Mouse (Mus musculus): ENCODE data around the gene Krtap9-3. TPM values are rescaled to one million over a fixed set of nuclear protein-coding genes. Genes with fewer than 3 reads are reported as not detected.
"Not testable (repeated sequence)": the region's sequence is repeated elsewhere in the genome, so short reads cannot be mapped to it uniquely, and the experiment has no call there.

Gene Krtap9-3
- not detected for total RNA-seq (2021)
- long read RNA-seq, experiment 1 = 0 reads
- long read RNA-seq, experiment 2 = 0 reads

GRCm38 (mm10) chr11:99597742-99598141 is at the start of gene Krtap9-3:
TSS of gene Krtap9-3 (minus strand) at chr11:99598105.
- intact Hi-C loops (cut with DNase I) = not testable (repeated sequence)

GRCm38 (mm10) chr11:99646444-99646843 is 48.5 kb upstream of the Krtap9-3 start:
- no peak for DNase-seq
- intact Hi-C loops (cut with DNase I) = no loop called here

More at GRCm38 (mm10) chr11:99597742-99598141, at the start of gene Krtap9-3:
- not testable (repeated sequence) for DNase-seq

GRCm38 (mm10) chr11:99644351-99644750 is 46.4 kb upstream of the Krtap9-3 start:
- intact Hi-C loops (cut with DNase I) = no loop called here
- DNase-seq = no peak

- intact Hi-C loops (cut with DNase I); DNase-seq: not testable (repeated sequence)
These were observed 45.8 kb upstream of the Krtap9-3 start, which contains the start of gene Krtap4-7 for GRCm38 (mm10) chr11:99643635-99644139. TSS of gene Krtap4-7 (minus strand) at chr11:99644089.

- DNase-seq = no peak
- intact Hi-C loops (cut with DNase I) = no loop called here
These were observed 43.0 kb upstream of the Krtap9-3 start for GRCm38 (mm10) chr11:99640926-99641325.

- intact Hi-C loops (cut with DNase I) = no loop called here
- no peak for DNase-seq
These were observed 39.2 kb upstream of the Krtap9-3 start for GRCm38 (mm10) chr11:99637086-99637485.

- no peak for DNase-seq
- intact Hi-C loops (cut with DNase I) = no loop called here
These were observed 36.8 kb upstream of the Krtap9-3 start, which contains the start of gene Krtap4-2 for GRCm38 (mm10) chr11:99634653-99635134. TSS of gene Krtap4-2 (minus strand) at chr11:99635084.

- intact Hi-C loops (cut with DNase I) = no loop called here
- no peak for DNase-seq
These were observed 35.4 kb upstream of the Krtap9-3 start for GRCm38 (mm10) chr11:99633293-99633692.

- no peak for DNase-seq
- intact Hi-C loops (cut with DNase I) = no loop called here
These were observed 33.0 kb upstream of the Krtap9-3 start for GRCm38 (mm10) chr11:99630890-99631289.

GRCm38 (mm10) chr11:99628138-99628537 is 30.2 kb upstream of the Krtap9-3 start, which contains the start of gene Krtap4-1:
TSS of gene Krtap4-1 (minus strand) at chr11:99628238.
- intact Hi-C loops (cut with DNase I) = no loop called here
- no peak for DNase-seq

- intact Hi-C loops (cut with DNase I) = no loop called here
- DNase-seq = no peak
These were observed 22.4 kb upstream of the Krtap9-3 start, which contains the start of gene Gm11562 for GRCm38 (mm10) chr11:99620335-99620734. TSS of gene Gm11562 (minus strand) at chr11:99620435.

GRCm38 (mm10) chr11:99614796-99615363 is 17.0 kb upstream of the Krtap9-3 start, which contains the start of gene Krtap2-4:
TSS of gene Krtap2-4 (minus strand) at chr11:99614846.
- intact Hi-C loops (cut with DNase I) = no loop called here
- DNase-seq = no peak

GRCm38 (mm10) chr11:99610089-99610488 is 12.2 kb upstream of the Krtap9-3 start, which contains the start of gene Gm11937:
TSS of gene Gm11937 (minus strand) at chr11:99610189.
- DNase-seq; intact Hi-C loops (cut with DNase I): not testable (repeated sequence)

- no peak for DNase-seq
- intact Hi-C loops (cut with DNase I) = no loop called here
These were observed 11.2 kb upstream of the Krtap9-3 start for GRCm38 (mm10) chr11:99609126-99609525.

- intact Hi-C loops (cut with DNase I); DNase-seq: not testable (repeated sequence)
These were observed 5.3 kb upstream of the Krtap9-3 start, which contains the start of gene Gm11938 for GRCm38 (mm10) chr11:99603208-99603607. TSS of gene Gm11938 (minus strand) at chr11:99603308.

- intact Hi-C loops (cut with DNase I) = no loop called here
- no peak for DNase-seq
These were observed 6.9 kb downstream of the Krtap9-3 start, which contains the start of gene Krtap1-3 for GRCm38 (mm10) chr11:99590981-99591380. TSS of gene Krtap1-3 (minus strand) at chr11:99591339.

- no peak for DNase-seq
- intact Hi-C loops (cut with DNase I) = no loop called here
These were observed 12.8 kb downstream of the Krtap9-3 start for GRCm38 (mm10) chr11:99585096-99585495.

GRCm38 (mm10) chr11:99583245-99583704 is 14.6 kb downstream of the Krtap9-3 start, which contains the start of gene Krtap1-4:
TSS of gene Krtap1-4 (minus strand) at chr11:99583654.
- DNase-seq = no peak
- intact Hi-C loops (cut with DNase I) = no loop called here

GRCm38 (mm10) chr11:99581564-99581963 is 16.3 kb downstream of the Krtap9-3 start:
- intact Hi-C loops (cut with DNase I) = no loop called here
- DNase-seq = no peak

GRCm38 (mm10) chr11:99581051-99581450 is 16.9 kb downstream of the Krtap9-3 start:
- intact Hi-C loops (cut with DNase I) = no loop called here
- no peak for DNase-seq

- intact Hi-C loops (cut with DNase I) = no loop called here
- DNase-seq = no peak
These were observed 17.3 kb downstream of the Krtap9-3 start, which contains the start of gene Krtap1-5 for GRCm38 (mm10) chr11:99580636-99581035. TSS of gene Krtap1-5 (minus strand) at chr11:99581016.
